Mouse (Mus musculus) urinary bladder, postnatal 4 days (tissue): ENCODE results near the gene Plcb4.

Source experiments
- DNase-seq, 2 experiments: peaks; one replicate each; pipeline ENCODE4 v3.0.0; 2021 to 2022; ENCODE audit warnings: low spot score in 2 of 2

The Plcb4 gene

DNA sequence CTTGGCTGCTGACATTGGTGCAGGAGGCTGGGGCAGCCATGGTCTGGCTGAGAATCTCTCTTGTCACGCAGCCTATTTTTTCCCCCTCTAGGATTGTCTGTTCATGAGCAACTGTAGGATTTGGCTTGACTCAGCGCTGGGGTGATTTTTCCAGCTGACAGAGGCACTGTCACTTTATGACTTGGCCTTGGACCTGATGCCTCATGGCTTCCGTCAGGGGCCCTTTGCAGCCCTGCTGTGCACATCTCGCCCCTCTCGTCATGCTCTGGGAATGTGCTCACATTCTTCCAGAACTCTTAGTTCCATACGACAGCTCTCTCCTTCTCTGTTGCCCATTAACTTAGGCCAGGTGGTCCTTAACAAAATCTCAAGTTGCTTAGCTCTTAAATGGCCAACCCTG, 152.0 kb downstream of the Plcb4 start:
- no peak for DNase-seq

- DNase-seq: no peak
Measured at GRCm38 (mm10) chr2:135811453-135812101, 152.8 kb downstream of the Plcb4 start.

DNA sequence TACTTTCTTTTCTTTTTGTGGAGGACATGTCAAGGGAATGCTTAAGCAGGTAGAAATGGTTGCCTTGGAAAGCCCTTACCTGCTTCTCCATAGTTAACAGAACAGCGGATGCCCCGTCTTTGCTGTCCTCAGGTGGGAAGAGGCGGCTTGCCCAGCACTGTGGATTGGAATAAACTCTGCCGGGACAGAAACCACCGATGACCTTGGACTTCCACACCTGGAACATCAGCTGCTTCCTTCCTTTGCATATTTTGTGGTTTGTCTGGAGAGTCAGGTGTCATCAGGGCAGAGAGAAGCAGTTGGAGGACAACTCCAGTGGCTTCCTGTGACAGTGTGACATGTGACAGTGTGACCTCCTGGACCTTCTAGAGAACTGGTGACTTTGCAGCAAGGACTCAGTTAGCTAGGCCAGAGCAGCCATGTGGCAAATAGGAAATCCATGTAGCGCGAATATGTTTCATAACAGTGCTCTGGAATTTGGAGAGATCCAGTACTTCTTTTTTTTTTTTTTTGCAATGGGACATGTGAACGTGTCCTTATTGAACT, 154.0 kb downstream of the Plcb4 start:
- no peak for DNase-seq

- DNase-seq: no peak
Measured at GRCm38 (mm10) chr2:135820691-135821090, 161.9 kb downstream of the Plcb4 start.

DNA sequence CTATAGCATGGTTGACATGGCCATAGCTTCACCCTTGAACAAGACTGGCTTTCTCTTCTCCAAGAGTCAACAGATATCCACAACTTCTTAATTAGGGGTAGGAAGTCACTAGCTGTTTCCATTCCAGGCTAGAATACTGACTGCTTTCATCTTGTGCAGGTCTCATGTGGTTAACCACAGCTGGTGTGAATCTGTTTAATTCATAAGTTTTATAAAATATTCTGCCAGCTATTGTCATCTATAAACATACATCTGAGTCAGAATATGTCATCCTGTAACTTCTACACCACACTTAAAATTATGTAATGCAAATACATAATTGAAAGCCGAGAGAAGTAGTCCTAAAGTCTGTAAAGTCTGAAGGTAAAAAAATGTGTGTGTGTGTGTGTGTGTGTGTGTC, 164.9 kb downstream of the Plcb4 start:
- DNase-seq: no peak

DNA sequence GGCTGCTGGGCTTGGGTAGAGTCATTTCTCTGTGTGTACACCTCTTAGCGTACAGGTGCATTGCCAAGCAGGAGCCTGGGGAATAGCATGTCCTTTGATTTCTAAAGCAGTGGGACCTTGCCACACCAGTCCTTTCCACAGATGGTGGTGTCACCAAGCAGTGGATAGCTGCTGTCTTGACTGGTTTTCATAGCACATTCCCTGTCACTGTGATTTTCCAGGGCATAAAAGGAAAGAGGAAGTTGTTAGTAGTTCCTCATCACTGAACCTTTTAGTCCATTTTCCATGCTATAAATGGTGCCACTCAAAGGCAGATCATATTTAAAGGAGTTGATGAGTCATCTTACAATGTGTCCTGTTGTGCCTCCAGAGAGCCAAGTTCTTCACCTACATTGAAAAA, 165.9 kb downstream of the Plcb4 start:
- DNase-seq: no peak

GRCm38 (mm10) chr2:135825645-135826044, 166.8 kb downstream of the Plcb4 start:
- no peak for DNase-seq

GRCm38 (mm10) chr2:135826616-135827360, 168.0 kb downstream of the Plcb4 start:
- no peak for DNase-seq

- DNase-seq: no peak
Measured at GRCm38 (mm10) chr2:135828446-135828845, 169.6 kb downstream of the Plcb4 start.

DNA sequence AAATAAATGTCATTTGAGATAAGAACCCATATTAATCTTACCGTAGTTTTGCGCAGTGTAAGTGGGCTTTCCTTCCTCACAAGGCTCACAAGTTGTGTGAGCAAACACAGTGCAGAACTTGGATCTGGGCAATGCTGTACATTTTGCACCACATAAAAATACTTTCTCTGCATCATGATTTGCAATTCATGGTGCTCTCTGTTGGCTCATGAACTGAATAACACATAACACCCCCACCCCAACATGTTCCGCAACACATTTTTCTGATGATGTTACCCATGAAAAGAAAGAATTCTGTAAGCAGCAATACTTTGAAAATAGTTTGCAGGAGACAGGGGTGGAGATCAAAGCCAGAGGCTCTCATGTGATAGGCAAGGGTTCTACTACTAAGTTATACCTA, 174.9 kb downstream of the Plcb4 start:
- no peak for DNase-seq

- no peak for DNase-seq
Measured at GRCm38 (mm10) chr2:135834435-135834834, 175.6 kb downstream of the Plcb4 start.

GRCm38 (mm10) chr2:135835911-135836310, 177.1 kb downstream of the Plcb4 start:
- no peak for DNase-seq

- DNase-seq: no peak
Measured at GRCm38 (mm10) chr2:135836426-135836825, 177.6 kb downstream of the Plcb4 start.

GRCm38 (mm10) chr2:135837730-135838129, 178.9 kb downstream of the Plcb4 start:
- no peak for DNase-seq

DNA sequence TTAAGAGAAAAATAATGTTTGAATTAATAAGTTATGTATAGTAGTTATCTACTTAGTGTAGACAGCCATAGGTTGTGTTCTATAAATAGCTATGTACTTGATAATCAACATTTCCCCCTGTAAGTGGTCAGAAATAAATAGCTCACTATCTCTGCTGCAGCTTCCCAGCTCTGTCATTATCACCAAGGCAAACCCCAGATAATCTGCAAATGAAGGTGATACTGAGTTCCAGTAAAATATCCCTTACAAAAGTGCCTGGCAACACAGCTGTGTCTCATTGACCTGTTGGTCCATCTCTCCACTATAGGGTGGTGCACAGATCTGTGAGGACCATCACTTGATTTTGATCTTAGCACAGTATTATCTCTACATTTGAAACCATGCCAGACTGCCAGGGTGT, 179.3 kb downstream of the Plcb4 start:
- no peak for DNase-seq

DNA sequence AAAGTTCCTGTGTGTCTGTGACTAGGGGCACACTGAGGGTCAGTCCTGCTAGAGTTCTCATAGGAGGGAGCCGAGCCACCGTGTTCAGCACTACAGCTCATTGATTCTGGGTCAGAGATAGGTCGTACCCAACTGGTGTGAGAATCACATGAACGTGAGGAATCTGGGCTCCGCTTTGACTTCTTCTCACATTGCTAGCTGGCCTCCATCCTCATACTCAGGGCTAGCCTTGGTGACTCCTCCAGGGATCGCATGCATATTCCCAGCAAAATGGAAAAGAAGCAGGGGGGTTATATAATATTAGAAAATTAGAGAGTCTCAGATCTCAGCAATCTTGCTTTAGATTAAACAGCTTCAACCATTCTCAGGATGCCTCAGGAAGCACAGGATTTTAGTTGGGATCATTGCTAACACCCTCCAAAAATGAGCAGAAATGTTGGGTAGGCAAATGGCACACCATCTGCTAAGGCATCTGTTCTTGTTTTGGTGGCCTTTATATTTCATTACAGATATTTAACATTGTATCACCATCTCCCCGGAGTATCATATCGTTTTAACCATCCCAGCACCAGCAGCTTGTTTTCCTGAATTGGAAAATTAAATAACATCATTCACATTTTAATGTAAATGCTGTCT, 180.0 kb downstream of the Plcb4 start:
- DNase-seq: no peak

DNA sequence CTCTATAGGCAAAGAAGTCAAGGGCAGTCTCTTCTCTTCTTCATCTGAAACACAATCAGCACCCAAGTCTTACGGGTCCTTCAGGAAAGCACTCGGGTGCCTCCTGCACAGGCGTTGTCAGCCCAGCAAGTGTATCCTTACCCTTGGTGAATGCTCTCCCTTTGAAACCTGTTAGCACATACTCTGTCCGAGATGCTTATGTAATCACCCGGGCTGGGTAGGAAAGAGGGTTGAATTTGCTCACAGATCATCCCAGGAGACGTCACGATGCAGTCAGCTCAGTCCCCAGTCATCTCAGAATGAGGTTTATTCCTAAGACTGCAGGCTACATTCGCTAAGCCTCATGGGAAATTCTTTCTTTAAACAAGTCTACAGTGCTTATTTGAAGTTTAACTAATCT, 184.9 kb downstream of the Plcb4 start:
- no peak for DNase-seq

- no peak for DNase-seq
Measured at GRCm38 (mm10) chr2:135846903-135847302, 188.1 kb downstream of the Plcb4 start.

GRCm38 (mm10) chr2:135847738-135848137, 188.9 kb downstream of the Plcb4 start:
- no peak for DNase-seq

DNA sequence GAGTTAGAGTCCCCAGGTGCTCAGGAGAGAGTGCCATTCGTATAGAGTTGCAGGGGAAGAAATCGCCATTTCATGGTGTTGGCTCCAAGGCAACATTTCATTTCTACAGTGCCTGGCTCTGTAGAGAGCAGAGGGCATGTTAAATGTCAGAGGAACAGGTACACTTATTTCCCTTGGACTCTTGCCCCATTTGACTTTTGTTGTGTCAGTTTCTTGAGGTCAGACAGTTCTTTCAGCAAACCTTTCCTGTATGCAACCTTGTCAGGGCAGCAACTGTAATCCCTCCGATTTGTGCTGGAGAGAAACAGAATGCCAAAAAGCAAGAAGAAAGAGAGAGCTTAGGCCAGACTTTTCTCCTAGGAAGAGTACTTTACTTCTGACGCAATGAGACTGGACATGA, 189.4 kb downstream of the Plcb4 start:
- no peak for DNase-seq

DNA sequence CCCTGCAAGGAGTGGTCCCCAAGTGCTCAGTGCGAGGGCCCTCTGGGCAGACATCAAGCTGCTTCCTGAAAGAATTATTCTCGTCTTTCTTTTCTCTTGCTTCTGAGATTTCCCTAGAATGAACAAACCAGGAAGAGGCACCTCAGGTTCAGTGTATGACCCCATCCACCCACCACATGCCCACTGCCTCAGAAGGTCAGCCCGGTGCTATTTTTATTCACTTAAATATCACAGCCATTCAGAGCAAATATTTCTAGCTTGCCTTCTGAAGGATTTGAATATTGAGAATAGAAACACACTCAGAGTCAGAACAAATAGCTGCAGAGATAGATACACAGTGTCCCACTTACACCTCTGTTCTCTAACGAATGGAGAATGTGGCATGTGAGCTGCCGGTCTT, 193.2 kb downstream of the Plcb4 start:
- no peak for DNase-seq

GRCm38 (mm10) chr2:135853085-135853484, 194.3 kb downstream of the Plcb4 start:
- DNase-seq: no peak

GRCm38 (mm10) chr2:135854059-135854458, 195.2 kb downstream of the Plcb4 start:
- no peak for DNase-seq
